Mouse (Mus musculus) midbrain, embryonic 13.5 days (tissue): Measurements from ENCODE around the gene Zfp383. TPM values are rescaled to one million over a fixed set of nuclear protein-coding genes. Genes with fewer than 3 reads are reported as not detected.
"Not testable (repeated sequence)": the region's sequence is repeated elsewhere in the genome, so short reads cannot be mapped to it uniquely, and the experiment has no call there.

Experiments
- ATAC-seq: fragments of 200-750 bp; cut with Nextera tagmentation; 2 replicates; pipeline ENCODE4 v1.8.0; 2017; ENCODE audit warnings: mild to moderate bottlenecking, moderate TSS enrichment, moderate library complexity
- H3K27ac ChIP-seq: fragments of 300-500 bp; sonication (generic); 2 replicates; pipeline ENCODE4 v1.5.1; 2015; ENCODE audit warnings: inconsistent platforms, mild to moderate bottlenecking, moderate library complexity
- H3K27me3 ChIP-seq: fragments of 300-500 bp; sonication (generic); 2 replicates; pipeline ENCODE4 v1.6.1; 2015; ENCODE audit warnings: mild to moderate bottlenecking, inconsistent platforms
- H3K36me3 ChIP-seq: fragments of 300-500 bp; sonication (generic); 2 replicates; pipeline ENCODE4 v1.6.1; 2015; ENCODE audit warnings: mild to moderate bottlenecking, inconsistent platforms
- H3K4me1 ChIP-seq: fragments of 300-500 bp; sonication (generic); replicated peaks from 2 replicates; pipeline ENCODE4 v1.6.1; 2015; ENCODE audit warnings: inconsistent platforms
- H3K4me2 ChIP-seq: fragments of 300-500 bp; sonication (generic); replicated peaks from 2 replicates; pipeline ENCODE4 v1.6.1; 2015; ENCODE audit warnings: moderate library complexity, mild to moderate bottlenecking, inconsistent platforms
- H3K4me3 ChIP-seq: fragments of 300-500 bp; sonication (generic); replicated peaks from 2 replicates; pipeline ENCODE4 v1.5.1; 2015; ENCODE audit warnings: mild to moderate bottlenecking, inconsistent platforms
- H3K9ac ChIP-seq: fragments of 300-500 bp; sonication (generic); replicated peaks from 2 replicates; pipeline ENCODE4 v1.6.1; 2015; ENCODE audit warnings: mild to moderate bottlenecking, inconsistent platforms
- H3K9me3 ChIP-seq: fragments of 300-500 bp; sonication (generic); 2 replicates; pipeline ENCODE4 v1.6.1; 2016; ENCODE audit warnings: mild to moderate bottlenecking, inconsistent platforms
- WGBS: fragments of 180-500 bp; shearing (Covaris S2); methylation state at CpG from one replicate; pipeline ENCODE4 v1.1.7; 2015; 5-methylcytosine and 5-hydroxymethylcytosine counted together
- microRNA-seq: library from miRNA; unstranded; fragments of <30 nt; microRNA quantifications from one replicate; pipeline ENCODE4, GENCODE M21; 2016
- polyA plus RNA-seq: library from polyadenylated mRNA; unstranded; fragments of >200 nt; fragmentation: Nextera tagmentation; extraction: Ambion mirVana; gene quantifications from 2 replicates; pipeline ENCODE4 v1.2.1, GENCODE M21; 2015

The Zfp383 gene
- polyA plus RNA-seq, 1 experiment from 2014 or later = 8.7 TPM

DNA sequence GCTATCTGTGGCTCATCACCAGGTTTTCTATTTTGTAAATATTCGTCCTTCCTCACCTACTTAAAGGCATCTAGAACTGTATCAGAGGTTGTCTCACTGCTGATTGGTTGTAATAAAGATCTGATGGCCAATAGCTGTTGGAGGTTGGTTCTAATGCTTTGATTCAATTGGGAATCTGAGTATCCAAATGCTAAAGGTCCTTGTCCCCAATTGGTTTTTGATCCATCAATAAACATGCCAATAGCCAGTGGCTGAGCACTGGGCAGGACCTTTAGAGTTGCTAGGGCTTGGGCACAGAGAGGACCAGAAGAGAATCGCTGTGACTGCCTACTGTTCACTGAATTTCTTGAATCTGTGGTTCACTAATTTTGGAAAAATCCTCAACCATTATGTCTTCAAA, 35.7 kb downstream of the Zfp383 start:
- no peak overlapping the region for H3K9ac ChIP-seq

DNA sequence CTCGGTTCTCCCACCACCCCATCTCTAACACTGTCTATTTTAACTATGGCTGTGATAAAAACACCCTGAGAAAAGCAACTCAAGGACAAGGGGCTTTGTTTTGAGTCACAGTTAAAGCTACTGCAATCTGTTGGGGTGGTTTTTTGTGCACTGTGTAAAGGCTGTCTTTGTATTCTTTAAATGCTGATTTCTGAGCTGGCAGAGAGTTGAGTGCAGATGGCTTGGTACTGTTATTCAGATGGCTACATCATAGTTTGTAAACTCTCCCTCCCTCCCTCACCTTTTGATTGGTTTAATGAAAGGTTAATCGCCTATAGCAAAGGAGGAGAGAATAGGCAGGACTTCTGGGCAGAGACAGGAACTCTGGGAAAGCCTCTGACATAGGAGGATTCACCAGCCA, 36.2 kb downstream of the Zfp383 start:
- no peaks in the 10 kb centered on the region for H3K4me1 ChIP-seq
- no peak overlapping the region for H3K4me2 ChIP-seq
- no peak overlapping the region for H3K4me3 ChIP-seq
- H3K27me3 ChIP-seq = no peaks in the 10 kb centered on the region
- ATAC-seq = no peak
- WGBS = 74% methylated on average over 2 of the region's 2 CpGs
- H3K36me3 ChIP-seq = peaks cover 57% of the 10 kb centered on the region
- no peaks in the 10 kb centered on the region for H3K9me3 ChIP-seq
- H3K9ac ChIP-seq = no peak overlapping the region
- H3K27ac ChIP-seq = no peak overlapping the region

More for the DNA sequence above, 35.7 kb downstream of the Zfp383 start:
- Histone ChIP-seq H3K4me1 (no peaks in the 10 kb centered on the region), H3K27ac (no peak overlapping the region), H3K4me2 (no peak overlapping the region), H3K36me3 (peaks cover 53% of the 10 kb centered on the region), H3K27me3 (no peaks in the 10 kb centered on the region), H3K4me3 (no peak overlapping the region), H3K9me3 (no peaks in the 10 kb centered on the region)
- ATAC-seq = no peak
- 80% methylated on average over 2 of the region's 2 CpGs for WGBS

DNA sequence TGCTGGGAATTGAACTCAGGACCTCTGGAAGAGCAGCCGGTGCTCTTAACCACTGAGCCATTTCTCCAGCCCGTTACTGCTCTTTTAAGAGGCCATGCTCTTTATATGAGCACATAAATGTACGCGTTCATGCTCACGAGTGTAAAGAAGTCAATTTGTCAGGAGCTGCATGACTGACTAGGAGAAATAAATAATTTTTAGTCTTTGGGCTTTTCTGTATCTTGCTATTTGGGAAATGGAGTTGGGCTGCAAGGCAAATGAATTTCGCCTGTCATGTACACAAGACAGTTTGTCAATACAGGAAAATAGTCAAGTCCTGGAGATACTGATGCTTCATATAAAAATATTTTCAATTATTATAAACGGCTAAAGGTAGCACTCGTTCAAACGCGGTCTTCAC, 45.1 kb downstream of the Zfp383 start:
- WGBS = 46% methylated on average over 10 of the region's 10 CpGs
- H3K9me3 ChIP-seq = no peaks in the 10 kb centered on the region
- ATAC-seq = no peak

DNA sequence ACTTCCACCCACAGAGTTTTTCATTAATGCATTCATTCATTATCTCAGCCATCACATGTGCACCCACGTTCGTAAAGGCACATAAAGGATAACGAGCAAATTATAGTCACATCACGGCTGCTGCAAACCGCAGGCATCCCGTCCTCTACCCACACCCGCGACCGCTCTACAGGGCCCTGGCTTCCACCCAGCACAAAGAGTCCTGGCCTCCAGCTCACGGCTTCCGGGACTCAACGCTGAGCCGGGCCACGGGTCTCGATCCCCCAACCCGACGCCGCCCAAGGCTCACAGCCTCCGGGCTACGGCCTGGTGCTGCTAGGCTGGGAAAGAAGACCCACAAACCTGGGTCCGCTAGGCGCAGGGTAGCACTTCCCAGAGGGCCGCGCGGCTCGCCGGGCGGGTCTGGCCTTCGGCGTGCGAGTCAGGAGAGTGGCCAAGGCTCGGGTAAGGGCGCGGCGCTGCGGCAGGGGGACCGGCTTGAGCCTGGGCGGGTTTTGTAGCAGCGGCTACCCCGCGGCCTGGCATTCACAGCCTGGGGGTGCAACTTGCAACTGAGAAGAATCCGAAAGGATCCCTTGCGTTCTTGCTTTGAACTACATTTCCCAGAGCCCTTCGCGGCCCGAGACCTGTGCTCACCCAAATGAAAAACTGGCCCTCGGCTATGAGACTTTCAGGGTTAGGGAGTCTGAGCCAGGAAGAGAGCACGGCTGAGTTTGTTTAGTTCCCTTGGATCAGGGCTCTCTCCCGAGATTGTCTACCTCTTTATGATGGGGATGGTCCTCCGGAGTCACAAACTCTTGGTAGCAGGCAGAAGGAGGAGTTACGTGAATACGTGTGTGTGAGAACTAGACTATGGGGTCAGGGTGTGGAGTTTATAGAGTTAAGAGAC, 45.7 kb downstream of the Zfp383 start, which contains the start of gene Zfp74:
TSS of gene Zfp74 (minus strand) at position 577 of the 889 bp plus-strand sequence.
- ATAC-seq = peak; percentile 98
- H3K4me1 ChIP-seq = peaks cover 8% of the 10 kb centered on the region
- H3K27ac ChIP-seq = peak within 1 kb of the TSS; percentile 94
- peak within 1 kb of the TSS; percentile 58 for H3K4me2 ChIP-seq
- peak within 1 kb of the TSS; percentile 84 for H3K9ac ChIP-seq
- 1% methylated on average over 52 of the region's 52 CpGs for WGBS
- no peaks in the 10 kb centered on the region for H3K9me3 ChIP-seq
- no peaks in the 10 kb centered on the region for H3K27me3 ChIP-seq
- peak within 1 kb of the TSS; percentile 76 for H3K4me3 ChIP-seq
- H3K36me3 ChIP-seq = peaks cover 24% of the 10 kb centered on the region

More for the DNA sequence above, 45.1 kb downstream of the Zfp383 start:
- H3K4me3 ChIP-seq = peak overlapping the region; percentile 76
- H3K4me1 ChIP-seq = peaks cover 8% of the 10 kb centered on the region
- peaks cover 29% of the 10 kb centered on the region for H3K36me3 ChIP-seq
- H3K27ac ChIP-seq = peak overlapping the region; percentile 94
- no peaks in the 10 kb centered on the region for H3K27me3 ChIP-seq
- H3K9ac ChIP-seq = peak overlapping the region; percentile 84
- peak overlapping the region; percentile 58 for H3K4me2 ChIP-seq

DNA sequence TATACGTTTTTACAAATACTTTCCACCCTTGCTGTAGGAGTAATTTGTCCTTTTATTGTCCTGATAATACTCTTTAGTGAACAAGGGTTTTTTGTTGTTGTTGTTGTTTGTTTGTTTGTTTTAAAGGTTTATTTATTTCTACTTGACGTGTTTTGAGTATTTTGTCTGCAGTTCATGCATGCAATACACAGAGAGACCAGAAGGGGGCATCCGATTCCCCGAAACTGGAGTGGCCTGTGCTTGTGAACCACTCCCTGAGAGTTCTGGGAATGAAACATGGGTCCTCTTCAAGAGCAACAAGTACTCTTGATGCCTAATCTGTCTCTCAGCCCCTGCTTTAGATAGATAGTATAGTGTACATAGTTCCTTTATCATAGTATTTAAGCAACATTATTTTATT, 46.7 kb downstream of the Zfp383 start:
- Histone ChIP-seq H3K36me3 (peaks cover 16% of the 10 kb centered on the region), H3K27ac (no peak overlapping the region), H3K9me3 (no peaks in the 10 kb centered on the region), H3K9ac (no peak overlapping the region), H3K27me3 (no peaks in the 10 kb centered on the region), H3K4me2 (no peak overlapping the region; the same call in 1 of the 2 replicates), H3K4me1 (peaks cover 8% of the 10 kb centered on the region), H3K4me3 (no peak overlapping the region)
- no peak for ATAC-seq
- WGBS = 31% methylated on average over 4 of the region's 4 CpGs

DNA sequence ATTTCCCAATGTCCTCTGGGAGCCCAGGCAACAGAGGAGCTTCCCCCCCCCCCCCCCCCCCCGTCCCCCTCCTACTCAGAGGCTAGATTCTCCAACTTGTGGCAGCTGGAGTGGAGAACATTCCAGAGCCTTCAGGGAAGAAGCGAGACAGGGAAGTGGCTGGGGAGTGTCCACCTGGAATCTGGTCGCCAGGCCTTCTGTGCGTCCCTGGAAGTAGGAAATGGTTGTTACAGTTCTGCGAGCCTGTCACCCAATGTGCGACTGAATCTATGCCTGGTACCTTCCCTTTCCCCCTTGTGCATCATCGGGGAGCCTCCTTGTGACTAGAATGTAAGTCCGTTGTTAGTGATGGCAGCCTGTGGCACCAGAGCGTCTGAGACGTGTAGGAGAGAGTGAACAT, 48.2 kb downstream of the Zfp383 start:
- H3K4me2 ChIP-seq = no peak overlapping the region
- peaks cover 8% of the 10 kb centered on the region for H3K4me1 ChIP-seq
- H3K9ac ChIP-seq = no peak overlapping the region
- H3K27ac ChIP-seq = no peak overlapping the region
- WGBS = 62% methylated on average over 10 of the region's 10 CpGs
- ATAC-seq = no peak
- peaks cover 1% of the 10 kb centered on the region; the same call in 1 of the 2 replicates for H3K36me3 ChIP-seq
- no peaks in the 10 kb centered on the region for H3K9me3 ChIP-seq
- H3K4me3 ChIP-seq = no peak overlapping the region
- no peaks in the 10 kb centered on the region for H3K27me3 ChIP-seq

DNA sequence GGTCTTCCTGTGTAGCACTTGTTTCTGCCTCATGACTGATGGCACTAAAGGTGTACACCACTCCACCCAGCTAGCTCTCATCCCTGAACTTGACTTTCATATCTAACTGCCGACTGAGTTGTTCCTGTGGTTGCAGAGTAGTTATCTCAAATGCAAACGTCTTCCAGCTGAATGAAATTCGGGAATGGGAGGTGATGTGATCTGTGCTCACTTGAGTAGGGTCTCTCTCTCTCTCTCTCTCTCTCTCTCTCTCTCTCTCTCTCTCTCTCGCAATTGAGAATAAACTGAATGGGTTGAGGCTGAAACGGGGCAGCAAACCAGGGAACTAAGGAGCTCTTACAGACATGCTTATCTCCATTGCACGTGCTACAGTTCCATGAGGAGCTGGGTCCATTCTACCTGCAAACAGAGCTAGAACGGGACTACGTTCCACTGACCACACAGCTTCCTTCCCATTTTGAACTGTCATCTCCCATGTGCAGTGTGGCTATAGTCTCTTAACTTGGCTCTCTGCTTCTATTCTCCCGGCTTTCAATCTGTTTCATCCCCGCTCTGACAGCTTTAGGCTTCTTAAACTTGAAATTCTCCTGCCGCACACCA, 50.2 kb downstream of the Zfp383 start:
- H3K4me3 ChIP-seq = no peak overlapping the region
- H3K27me3 ChIP-seq = no peaks in the 10 kb centered on the region
- H3K36me3 ChIP-seq = no peaks in the 10 kb centered on the region
- peaks cover 5% of the 10 kb centered on the region for H3K4me1 ChIP-seq
- H3K9me3 ChIP-seq = no peaks in the 10 kb centered on the region
- no peak overlapping the region for H3K4me2 ChIP-seq
- whole genome bisulfite sequencing = 88% methylated on average over 11 of the region's 11 CpGs
- no peak overlapping the region for H3K9ac ChIP-seq
- no peak overlapping the region for H3K27ac ChIP-seq
- ATAC-seq = no peak

DNA sequence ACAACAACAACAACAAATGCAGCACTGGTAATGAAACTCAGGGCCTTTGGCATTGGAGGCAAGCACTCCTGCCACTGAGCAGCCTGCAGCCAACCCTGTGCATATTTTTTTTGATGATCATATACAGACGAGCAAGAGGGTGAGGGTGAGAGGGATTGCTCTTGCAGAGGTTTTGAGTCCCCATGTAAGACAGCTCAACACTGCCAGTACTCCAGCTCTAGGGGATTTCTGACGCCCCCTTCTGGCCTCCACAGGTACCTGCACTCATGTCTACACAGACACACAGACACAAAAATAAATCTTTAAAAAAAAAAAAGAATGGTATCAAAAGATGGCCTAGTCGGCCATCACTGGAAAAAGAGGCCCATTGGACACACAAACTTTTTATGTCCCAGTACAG, 51.0 kb downstream of the Zfp383 start:
- Histone ChIP-seq H3K4me3 (no peak overlapping the region), H3K27ac (no peak overlapping the region), H3K9me3 (no peaks in the 10 kb centered on the region), H3K27me3 (no peaks in the 10 kb centered on the region), H3K36me3 (no peaks in the 10 kb centered on the region), H3K4me2 (no peak overlapping the region), H3K4me1 (peaks cover 5% of the 10 kb centered on the region), H3K9ac (no peak overlapping the region)
- no peak for ATAC-seq
- WGBS = 56% methylated on average over 3 of the region's 3 CpGs

DNA sequence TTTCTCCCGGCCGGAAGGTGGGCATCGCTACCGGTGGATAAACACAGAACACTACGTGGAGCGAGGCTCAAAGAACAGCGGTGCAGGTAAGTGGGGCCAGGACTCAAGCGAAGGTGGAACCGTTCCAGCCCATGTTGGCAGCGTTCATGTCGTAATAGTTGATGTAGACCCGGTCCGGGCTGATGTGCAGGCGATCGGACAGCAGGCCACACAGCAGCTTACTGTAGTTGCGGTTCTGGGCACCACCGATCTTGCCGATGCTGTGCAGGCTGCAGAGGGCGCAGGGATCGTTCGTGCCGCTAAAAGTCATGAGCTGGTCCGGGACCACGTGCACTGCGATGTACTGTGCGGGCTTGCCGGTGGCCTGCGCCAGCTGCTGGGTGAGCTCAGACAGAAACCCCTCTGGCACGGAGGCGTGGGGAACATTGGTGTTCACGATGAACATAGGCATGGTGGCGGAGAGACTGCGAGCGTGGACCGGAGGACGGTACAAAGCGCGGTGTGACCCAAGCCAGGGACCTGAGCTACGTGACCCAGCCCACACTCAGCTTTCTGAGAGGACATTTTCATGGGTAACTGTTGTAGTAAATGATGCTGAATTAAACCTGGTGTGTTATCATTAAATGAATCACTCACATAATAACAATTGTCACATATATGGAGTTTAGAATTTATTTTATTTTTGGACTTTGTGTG, 57.2 kb downstream of the Zfp383 start:
- H3K36me3 ChIP-seq, H3K9me3 ChIP-seq, H3K27ac ChIP-seq, H3K9ac ChIP-seq, H3K4me1 ChIP-seq, H3K4me2 ChIP-seq, H3K4me3 ChIP-seq, H3K27me3 ChIP-seq, ATAC-seq: not testable (repeated sequence)
- 46% methylated on average over 38 of the region's 39 CpGs for WGBS

Small RNAs within 50 kb of the gene (microRNA-seq; reads per million reads assigned to microRNA genes)
- gene Mir7668 = 0.82 reads per million

Other genes with a start within 250 kb of the Zfp383 start
- gene Catsperg2, start 181.2 kb upstream of the Zfp383 start, polyA plus RNA-seq = 0.32 and 0.59 TPM in 2 replicates
- 17.7 and 19.0 TPM in 2 replicates for gene Zfp84, start 139.7 kb upstream of the Zfp383 start, polyA plus RNA-seq
- 14.2 and 14.9 TPM in 2 replicates for gene Zfp30, start 124.2 kb upstream of the Zfp383 start, polyA plus RNA-seq
- gene Zfp790, start 92.1 kb upstream of the Zfp383 start, polyA plus RNA-seq = 29.7 and 29.9 TPM in 2 replicates
- 12.8 and 14.4 TPM in 2 replicates for gene Zfp940, start 54.6 kb upstream of the Zfp383 start, polyA plus RNA-seq
- 18.3 and 19.9 TPM in 2 replicates for gene Zfp420, start 48.2 kb upstream of the Zfp383 start, polyA plus RNA-seq
- 14.8 and 15.6 TPM in 2 replicates for gene Zfp27, start 1.7 kb upstream of the Zfp383 start, polyA plus RNA-seq
- 19.9 and 20.5 TPM in 2 replicates for gene Zfp74, start 45.9 kb downstream of the Zfp383 start, polyA plus RNA-seq
- 6.8 and 7.7 TPM in 2 replicates for gene Zfp568, start 75.7 kb downstream of the Zfp383 start, polyA plus RNA-seq
- 10.4 and 12.5 TPM in 2 replicates for gene Zfp14, start 143.2 kb downstream of the Zfp383 start, polyA plus RNA-seq
- gene Zfp82, start 164.7 kb downstream of the Zfp383 start, polyA plus RNA-seq = 11.7 and 13.8 TPM in 2 replicates
- gene Gm26920, start 182.2 kb downstream of the Zfp383 start, polyA plus RNA-seq = 1.1 and 4.4 TPM in 2 replicates
- 19.3 and 20.4 TPM in 2 replicates for gene Zfp566, start 182.3 kb downstream of the Zfp383 start, polyA plus RNA-seq
- 112 and 115 TPM in 2 replicates for gene Zfp260, start 186.6 kb downstream of the Zfp383 start, polyA plus RNA-seq
- gene Zfp382, start 213.7 kb downstream of the Zfp383 start, polyA plus RNA-seq = 16.1 and 19.4 TPM in 2 replicates